Mouse (Mus musculus) CH12.LX (cell line): ENCODE results near the gene Pnpla2. TPM values are rescaled to one million over a fixed set of nuclear protein-coding genes. Genes with fewer than 3 reads are reported as not detected.

Experiments
- DNase-seq: peaks from one replicate; pipeline ENCODE4 v3.0.0-alpha.2; 2013; ENCODE audit errors: extremely low read depth
- H3K27ac ChIP-seq: 2 replicates; pipeline ENCODE4 v1.5.1; 2012; ENCODE audit warnings: low read depth, mild to moderate bottlenecking, control low read depth, moderate library complexity; ENCODE audit not compliant: insufficient read depth
- H3K27me3 ChIP-seq: replicated peaks from 2 replicates; pipeline ENCODE3; 2012; ENCODE audit warnings: inconsistent platforms
- H3K36me3 ChIP-seq, 2 experiments: replicated peaks in 1 of 2; 2 replicates each; pipeline versions ENCODE3 to v1.6.1; 2012; ENCODE audit warnings: inconsistent platforms in 1 of 2, low read length in 1 of 2, mild to moderate bottlenecking in 1 of 2, mixed read lengths in 1 of 2, moderate library complexity in 1 of 2; ENCODE audit not compliant: control insufficient read depth in 1 of 2, insufficient read depth in 1 of 2
- H3K4me1 ChIP-seq, 2 experiments: 2 replicates each; pipeline ENCODE4 v1.6.1; 2012; ENCODE audit warnings: inconsistent platforms in 1 of 2, moderate library complexity in 1 of 2; ENCODE audit not compliant: insufficient read depth in 2 of 2, control insufficient read depth in 1 of 2
- H3K4me2 ChIP-seq: 2 replicates; pipeline ENCODE4 v1.6.1; 2012; ENCODE audit warnings: low read depth, mild to moderate bottlenecking, control low read depth; ENCODE audit not compliant: poor library complexity, insufficient read depth, severe bottlenecking
- H3K4me3 ChIP-seq, 3 experiments: fragments of 150-350 bp in 1 of 3; sonication (generic) in 1 of 3; replicated peaks in 1 of 3; 2 replicates each; pipeline versions ENCODE3 to v1.5.1; 2011 to 2012; ENCODE audit warnings: low read depth in 2 of 3, low read length in 2 of 3, mild to moderate bottlenecking in 2 of 3, moderate library complexity in 2 of 3, control low read depth in 1 of 3, improper control_type of control experiment in 1 of 3, inconsistent platforms in 1 of 3, mixed read lengths in 1 of 3; ENCODE audit not compliant: poor library complexity in 1 of 3
- H3K79me2 ChIP-seq: replicated peaks from 2 replicates; pipeline ENCODE4 v1.6.1; 2012; ENCODE audit warnings: mild to moderate bottlenecking, moderate library complexity; ENCODE audit not compliant: control insufficient read depth, poor library complexity, insufficient read depth, severe bottlenecking; ENCODE audit errors: extremely low read depth
- H3K9ac ChIP-seq: 2 replicates; pipeline ENCODE4 v1.6.1; 2012; ENCODE audit warnings: low read depth, mild to moderate bottlenecking, control low read depth, moderate library complexity; ENCODE audit not compliant: insufficient read depth
- H3K9me3 ChIP-seq: replicated peaks from 2 replicates; pipeline ENCODE3; 2012; ENCODE audit warnings: low read length, inconsistent platforms, mixed read lengths
- BHLHE40 ChIP-seq: IDR thresholded peaks from 2 replicates; pipeline ENCODE4 v1.6.1; 2011; ENCODE audit warnings: mild to moderate bottlenecking, low read depth, low read length, improper control_type of control experiment
- CHD1 ChIP-seq: IDR thresholded peaks from 2 replicates; pipeline ENCODE4 v1.6.1; 2012; ENCODE audit warnings: low read depth, low read length, improper control_type of control experiment, inconsistent platforms
- CHD2 ChIP-seq: IDR thresholded peaks from 2 replicates; pipeline ENCODE4 v1.6.1; 2011; ENCODE audit warnings: low read length, improper control_type of control experiment
- CTCF ChIP-seq, 2 experiments: IDR thresholded peaks in 1 of 2; conservative IDR thresholded peaks in 1 of 2; 2 replicates each; pipeline ENCODE4 v1.5.1; 2011 to 2012; ENCODE audit warnings: low read depth in 2 of 2, low read length in 2 of 2, improper control_type of control experiment in 1 of 2, inconsistent platforms in 1 of 2, mild to moderate bottlenecking in 1 of 2, moderate library complexity in 1 of 2
- E2F4 ChIP-seq: IDR thresholded peaks from 2 replicates; pipeline ENCODE4 v1.6.1; 2011; ENCODE audit warnings: low read depth, low read length, improper control_type of control experiment; ENCODE audit not compliant: insufficient replicate concordance
- ELF1 ChIP-seq: IDR thresholded peaks from 2 replicates; pipeline ENCODE4 v1.6.1; 2014; ENCODE audit warnings: low read depth, mild to moderate bottlenecking, inconsistent platforms, low read length, improper control_type of control experiment
- EP300 ChIP-seq: IDR thresholded peaks from 2 replicates; pipeline ENCODE4 v1.6.1; 2011; ENCODE audit warnings: low read length, improper control_type of control experiment
- ETS1 ChIP-seq: conservative IDR thresholded peaks from 2 replicates; pipeline ENCODE4 v1.6.1; 2012; ENCODE audit warnings: low read depth, mild to moderate bottlenecking, inconsistent platforms, low read length, improper control_type of control experiment, moderate library complexity
- GABPA ChIP-seq: IDR thresholded peaks from 2 replicates; pipeline ENCODE4 v1.6.1; 2012; ENCODE audit warnings: low read depth, low read length, improper control_type of control experiment, inconsistent platforms; ENCODE audit not compliant: insufficient replicate concordance
- HCFC1 ChIP-seq: IDR thresholded peaks from 2 replicates; pipeline ENCODE4 v1.6.1; 2012; ENCODE audit warnings: low read depth, mild to moderate bottlenecking, inconsistent platforms, low read length, improper control_type of control experiment
- IRF4 ChIP-seq: IDR thresholded peaks from 2 replicates; pipeline ENCODE4 v1.6.1; 2014; ENCODE audit warnings: low read depth, mild to moderate bottlenecking, inconsistent platforms, low read length, improper control_type of control experiment
- JUN ChIP-seq: IDR thresholded peaks from 2 replicates; pipeline ENCODE4 v1.6.1; 2011; ENCODE audit warnings: low read depth, mild to moderate bottlenecking, low read length, improper control_type of control experiment, moderate library complexity; ENCODE audit not compliant: insufficient read depth
- JUND ChIP-seq: conservative IDR thresholded peaks from 2 replicates; pipeline ENCODE4 v1.6.1; 2011; ENCODE audit warnings: low read depth, low read length, improper control_type of control experiment
- KAT2A ChIP-seq: IDR thresholded peaks from 2 replicates; pipeline ENCODE4 v1.6.1; 2012; ENCODE audit warnings: low read length, improper control_type of control experiment, inconsistent platforms; ENCODE audit not compliant: insufficient replicate concordance
- MAFK ChIP-seq: IDR thresholded peaks from 2 replicates; pipeline ENCODE4 v1.6.1; 2011; ENCODE audit warnings: low read length, improper control_type of control experiment; ENCODE audit not compliant: insufficient replicate concordance
- MAX ChIP-seq: IDR thresholded peaks from 2 replicates; pipeline ENCODE4 v1.6.1; 2011; ENCODE audit warnings: low read length, improper control_type of control experiment
- MAZ ChIP-seq: IDR thresholded peaks from 2 replicates; pipeline ENCODE4 v1.6.1; 2012; ENCODE audit warnings: low read depth, mild to moderate bottlenecking, inconsistent platforms, low read length, improper control_type of control experiment, moderate library complexity
- MEF2A ChIP-seq: IDR thresholded peaks from 2 replicates; pipeline ENCODE4 v1.6.1; 2014; ENCODE audit warnings: low read depth, mild to moderate bottlenecking, inconsistent platforms, low read length, improper control_type of control experiment, borderline replicate concordance
- MXI1 ChIP-seq: IDR thresholded peaks from 2 replicates; pipeline ENCODE4 v1.6.1; 2011; ENCODE audit warnings: mild to moderate bottlenecking, low read depth, low read length, improper control_type of control experiment
- MYC ChIP-seq: IDR thresholded peaks from 2 replicates; pipeline ENCODE4 v1.6.1; 2011; ENCODE audit warnings: low read depth, mild to moderate bottlenecking, improper control_type of control experiment, low read length
- NELFE ChIP-seq: IDR thresholded peaks from 2 replicates; pipeline ENCODE4 v1.6.1; 2011; ENCODE audit warnings: low read depth, low read length, improper control_type of control experiment
- NRF1 ChIP-seq: IDR thresholded peaks from 2 replicates; pipeline ENCODE4 v1.6.1; 2014; ENCODE audit warnings: low read depth, mild to moderate bottlenecking, inconsistent platforms, low read length, improper control_type of control experiment, moderate library complexity
- PAX5 ChIP-seq: IDR thresholded peaks from 2 replicates; pipeline ENCODE4 v1.6.1; 2012; ENCODE audit warnings: low read length, inconsistent platforms, mixed read lengths
- POLR2A ChIP-seq: IDR thresholded peaks from 2 replicates; pipeline ENCODE4 v1.6.1; 2011; ENCODE audit warnings: low read depth, mild to moderate bottlenecking, improper control_type of control experiment, low read length
- POLR2AphosphoS2 ChIP-seq: IDR thresholded peaks from 2 replicates; pipeline ENCODE4 v1.6.1; 2011; ENCODE audit warnings: low read depth, low read length, improper control_type of control experiment
- RCOR1 ChIP-seq: conservative IDR thresholded peaks from 2 replicates; pipeline ENCODE4 v1.6.1; 2012; ENCODE audit warnings: low read depth, mild to moderate bottlenecking, inconsistent platforms, low read length, improper control_type of control experiment
- SIN3A ChIP-seq: IDR thresholded peaks from 2 replicates; pipeline ENCODE4 v1.6.1; 2012; ENCODE audit warnings: low read length, improper control_type of control experiment, inconsistent platforms
- SMC3 ChIP-seq: IDR thresholded peaks from 2 replicates; pipeline ENCODE4 v1.6.1; 2011; ENCODE audit warnings: low read depth, low read length, improper control_type of control experiment
- TBP ChIP-seq: conservative IDR thresholded peaks from 2 replicates; pipeline ENCODE4 v1.6.1; 2011; ENCODE audit warnings: low read depth, low read length, improper control_type of control experiment
- TCF12 ChIP-seq: IDR thresholded peaks from 2 replicates; pipeline ENCODE4 v1.6.1; 2014; ENCODE audit warnings: low read depth, mild to moderate bottlenecking, inconsistent platforms, low read length, improper control_type of control experiment
- UBTF ChIP-seq: IDR thresholded peaks from 2 replicates; pipeline ENCODE4 v1.6.1; 2012; ENCODE audit warnings: low read depth, mild to moderate bottlenecking, inconsistent platforms, low read length, improper control_type of control experiment, moderate library complexity
- USF1 ChIP-seq: IDR thresholded peaks from 2 replicates; pipeline ENCODE4 v1.6.1; 2014; ENCODE audit warnings: low read depth, mild to moderate bottlenecking, inconsistent platforms, low read length, improper control_type of control experiment
- USF2 ChIP-seq: conservative IDR thresholded peaks from 2 replicates; pipeline ENCODE4 v1.6.1; 2011; ENCODE audit warnings: low read depth, low read length, improper control_type of control experiment
- ZC3H11A ChIP-seq: IDR thresholded peaks from 2 replicates; pipeline ENCODE4 v1.6.1; 2012; ENCODE audit warnings: low read depth, mild to moderate bottlenecking, inconsistent platforms, low read length, improper control_type of control experiment
- ZKSCAN1 ChIP-seq: IDR thresholded peaks from 2 replicates; pipeline ENCODE4 v1.6.1; 2012; ENCODE audit warnings: low read depth, inconsistent platforms, low read length, improper control_type of control experiment, borderline replicate concordance
- ZMIZ1 ChIP-seq: IDR thresholded peaks from 2 replicates; pipeline ENCODE4 v1.6.1; 2012; ENCODE audit warnings: low read depth, mild to moderate bottlenecking, inconsistent platforms, low read length, improper control_type of control experiment
- ZNF384 ChIP-seq: IDR thresholded peaks from 2 replicates; pipeline ENCODE4 v1.6.1; 2012; ENCODE audit warnings: low read depth, low read length, improper control_type of control experiment, inconsistent platforms
- dilution Hi-C: fragments of 300-500 bp; cut with MboI; formaldehyde crosslinking; loops from 2 replicates; pipeline ENCODE4 v1.14.3; 2020; ENCODE audit warnings: low sequenced_read_pairs; ENCODE audit not compliant: extremely low pct_unique_long_range_greater_than_20kb, extremely low pct_ligation_motif_present
- in situ Hi-C: fragments of 300-500 bp; cut with MboI; formaldehyde crosslinking; loops from 3 replicates; pipeline ENCODE4 v1.14.3; 2019; ENCODE audit warnings: low sequenced_read_pairs, low pct_ligation_motif_present, low pct_unique_long_range_greater_than_20kb, mixed read lengths
- polyA plus RNA-seq: library from polyadenylated mRNA; unstranded; fragments of >175 nt; gene quantifications from 2 replicates; pipeline ENCODE4 v1.2.1, GENCODE M21; 2012; ENCODE audit warnings: low read depth; ENCODE audit not compliant: insufficient read length
- total RNA-seq, 2 experiments: library from RNA; depleted of rRNA; stranded (reverse); fragments of 300-350 nt in 1 of 2; fragments of >200 nt in 1 of 2; gene quantifications; 2 replicates each; pipeline ENCODE4 v1.2.3; 2012 to 2014

The Pnpla2 gene
- total and polyA plus RNA-seq, 3 experiments = 2.8 to 29.6 (median 11.7) TPM

DNA sequence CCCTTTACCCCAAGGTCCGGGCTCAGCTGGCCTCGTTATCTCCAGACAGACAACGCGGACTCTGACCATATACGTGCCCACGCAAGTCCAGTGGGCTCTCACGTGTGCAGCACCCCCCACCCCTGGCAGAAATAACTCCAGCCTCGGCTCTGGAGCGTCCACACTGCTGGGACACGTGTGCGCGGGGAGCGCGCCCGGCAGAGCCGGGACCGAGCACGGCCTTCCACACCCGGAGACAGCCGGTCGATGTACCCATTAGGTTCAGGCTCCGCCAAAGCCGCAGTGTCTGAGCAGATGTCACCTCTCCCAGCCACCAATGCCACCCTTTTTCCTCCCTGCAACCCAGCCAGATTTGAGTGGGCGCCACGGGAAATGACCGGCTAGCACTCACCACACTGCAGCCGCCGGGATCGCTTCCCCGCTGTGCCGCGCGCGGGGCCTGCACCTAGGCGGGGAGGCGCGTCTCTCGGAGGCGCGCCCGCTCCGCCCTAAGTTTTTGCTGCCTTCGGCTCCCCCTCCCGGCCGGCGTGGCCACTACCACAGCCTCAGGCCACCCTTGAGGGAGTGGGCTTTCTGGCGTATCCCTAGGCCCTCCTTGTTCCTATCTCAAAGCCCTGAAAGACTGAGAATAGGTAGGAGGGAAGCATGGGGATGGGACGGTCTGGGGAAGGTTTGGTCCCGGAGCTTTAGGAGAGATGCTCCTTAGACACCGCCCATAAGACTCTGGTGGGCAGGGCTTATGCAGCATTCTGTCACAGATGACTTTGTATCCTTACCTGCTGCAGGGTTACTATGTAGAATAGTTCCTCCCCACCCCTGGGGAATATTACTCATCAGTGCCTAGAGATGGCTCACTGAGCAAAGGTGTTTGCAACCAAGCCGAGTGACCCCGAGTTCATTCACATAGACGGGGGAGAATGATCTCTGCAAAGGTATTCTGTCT lies 17.5 kb upstream of the Pnpla2 start, which contains the start of gene Slc25a22:
Gene Slc25a22 (minus strand): TSS at position 715 of the 943 bp plus-strand sequence.
- peak; percentile 70 for DNase-seq
- Histone ChIP-seq H3K9ac (peak within 1 kb of the TSS; percentile 55), H3K79me2 (peaks cover 16% of the 10 kb centered on the region), H3K36me3 (peaks cover 59 to 66% of the 10 kb centered on the region in 2 experiments), H3K4me3 (peak within 1 kb of the TSS; percentile 70 to 87 (median 75)), H3K4me2 (peak within 1 kb of the TSS; percentile 92), H3K27ac (peak within 1 kb of the TSS; percentile 29; the same call in 1 of the 2 replicates), H3K9me3 (no peaks in the 10 kb centered on the region), H3K27me3 (no peaks in the 10 kb centered on the region), H3K4me1 (peaks cover 32 to 58% of the 10 kb centered on the region in 2 experiments)
- in situ Hi-C loops (no loop called here), dilution Hi-C loops (no loop called here)
- TF ChIP-seq RCOR1 (no peak), CHD1 (no peak), MEF2A (peak; percentile 51; the same call in 1 of the 2 replicates), SMC3 (peak; percentile 56), EP300 (no peak), ZNF384 (no peak), CTCF (conservative IDR thresholded peaks at IDR 0.05 in 1 of 2, IDR thresholded peaks at IDR 0.05 in 1 of 2; ENCODE audit: low read depth in 2 of 2, low read length in 2 of 2) (peak in 1 of 2 experiments; percentile 76; a peak in 2 of 4 replicates), ZKSCAN1 (no peak), POLR2AphosphoS2 (peak; percentile 96), MAFK (no peak), GABPA (no peak), NRF1 (peak; percentile 37; the same call in 1 of the 2 replicates), TCF12 (peak; percentile 52), NELFE (peak; percentile 59), JUND (no peak), IRF4 (0 out of 2 replicates have a peak, but pooled peaks have one; percentile 17), USF2 (no peak), BHLHE40 (peak; percentile 64; the same call in 1 of the 2 replicates), ETS1 (no peak), USF1 (peak; percentile 39), KAT2A (0 out of 2 replicates have a peak, but pooled peaks have one; percentile 35), CHD2 (peak; percentile 48), ZMIZ1 (peak; percentile 65), ELF1 (no peak), UBTF (peak; percentile 52; the same call in 1 of the 2 replicates), TBP (no peak), POLR2A (peak; percentile 77), JUN (no peak), ZC3H11A (no peak), MAZ (peak; percentile 76; the same call in 1 of the 2 replicates), MXI1 (peak; percentile 97), MYC (peak; percentile 72; the same call in 1 of the 2 replicates), MAX (peak; percentile 86), SIN3A (peak; percentile 76; the same call in 1 of the 2 replicates), PAX5 (no peak), HCFC1 (0 out of 2 replicates have a peak, but pooled peaks have one; percentile 35), E2F4 (no peak)
